Mouse (Mus musculus): Measurements from ENCODE around the gene Mst1.

Mst1 gene

DNA sequence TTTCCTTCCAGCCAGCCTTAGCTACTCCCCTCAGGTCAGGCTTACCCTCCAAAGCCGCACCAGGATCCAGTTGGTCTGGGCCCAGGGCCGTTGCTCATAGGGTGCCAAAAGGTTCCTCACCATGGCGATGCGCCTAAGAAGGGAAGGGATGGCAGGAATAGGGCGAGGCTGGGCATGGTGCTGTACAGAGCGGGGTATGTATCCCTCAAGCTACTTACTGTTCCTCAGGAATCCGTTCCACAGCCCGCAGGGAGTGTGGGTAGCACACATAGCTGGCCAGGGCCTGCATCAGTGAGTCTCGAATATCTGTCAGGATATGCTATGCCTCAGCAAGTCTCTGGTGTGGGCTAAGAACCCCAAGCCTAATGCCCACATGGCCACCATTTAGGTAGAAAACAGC is 21.9 kb upstream of the Mst1 start:
- DNase-seq = peak; percentile 90

DNA sequence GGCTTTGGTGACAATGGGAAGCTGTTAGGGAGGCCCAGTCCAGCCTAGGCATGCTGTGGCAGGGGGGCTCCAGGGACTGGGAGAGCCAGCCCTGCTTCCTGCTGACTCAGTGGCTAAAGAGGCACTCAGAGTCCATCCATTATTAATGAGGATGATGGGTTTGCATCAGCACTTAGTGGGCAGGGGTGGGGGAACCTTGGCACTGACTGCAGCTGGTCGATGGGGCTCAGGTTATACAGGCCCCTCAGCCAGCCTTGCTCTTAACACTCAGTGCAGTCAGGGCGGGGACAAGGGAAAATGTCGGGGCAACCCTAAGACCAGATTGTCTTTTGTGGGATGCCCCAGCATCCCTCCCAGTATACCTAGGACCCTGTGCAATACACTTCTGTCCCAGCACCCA is 18.1 kb upstream of the Mst1 start:
- DNase-seq = no peak

DNA sequence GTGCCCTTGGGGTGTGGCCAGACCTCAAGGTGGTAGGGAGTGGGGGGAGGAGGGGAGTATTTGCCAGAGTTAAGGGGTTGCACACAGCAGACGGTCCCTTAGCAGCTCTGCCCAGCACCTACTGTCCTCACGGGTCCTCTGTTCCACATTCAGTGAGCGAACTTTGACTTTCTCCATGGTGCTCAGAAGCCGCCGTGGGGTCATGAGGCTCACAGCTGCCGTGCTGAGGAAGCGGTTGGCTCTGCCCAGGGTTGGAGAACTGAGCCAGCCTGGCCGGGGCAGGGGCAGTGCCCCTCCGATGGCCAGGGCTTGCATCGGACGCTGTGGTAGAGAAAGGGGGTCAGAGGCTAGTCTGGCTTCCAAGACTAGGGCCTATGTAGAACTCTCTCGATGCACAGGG is 16.9 kb upstream of the Mst1 start:
- DNase-seq = no peak

- no peak for DNase-seq
These were observed 14.7 kb upstream of the Mst1 start for GRCm38 (mm10) chr9:108065491-108066011.

- no peak for DNase-seq
These were observed 13.0 kb upstream of the Mst1 start for GRCm38 (mm10) chr9:108067199-108067598.

GRCm38 (mm10) chr9:108067900-108068299 is 12.3 kb upstream of the Mst1 start:
- DNase-seq = peak; percentile 97

- DNase-seq = no peak
These were observed 11.2 kb upstream of the Mst1 start for GRCm38 (mm10) chr9:108069007-108069406.

DNA sequence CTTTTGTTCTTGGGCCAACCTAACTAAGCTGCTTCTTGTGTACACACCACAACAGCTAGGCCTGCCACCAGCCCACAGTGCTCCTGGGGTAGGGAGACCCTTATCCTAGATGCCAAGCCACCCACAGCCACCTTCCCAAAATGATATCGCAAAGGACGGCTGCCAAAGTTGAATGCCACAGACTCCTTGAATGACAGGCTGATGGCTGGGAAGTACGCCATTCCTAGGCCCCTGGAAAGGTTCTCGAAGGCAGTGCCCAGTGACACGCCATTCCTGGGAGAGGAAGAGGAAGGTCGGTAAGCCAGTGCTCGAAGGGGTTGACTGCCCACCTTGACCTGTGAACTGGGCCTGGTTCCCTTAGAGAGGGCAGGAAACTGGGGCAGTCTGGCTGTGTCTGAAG is 10.7 kb upstream of the Mst1 start:
- DNase-seq = no peak

- DNase-seq = no peak
These were observed 8.4 kb upstream of the Mst1 start for GRCm38 (mm10) chr9:108071801-108072200.

GRCm38 (mm10) chr9:108072481-108072924 is 7.7 kb upstream of the Mst1 start:
- DNase-seq = no peak

- no peak for DNase-seq
These were observed 6.9 kb upstream of the Mst1 start for GRCm38 (mm10) chr9:108073141-108073930.

- no peak for DNase-seq
These were observed 2.3 kb downstream of the Mst1 start for GRCm38 (mm10) chr9:108082549-108082948.

- DNase-seq = no peak
These were observed 2.8 kb downstream of the Mst1 start, which contains the start of gene Rnf123 for GRCm38 (mm10) chr9:108082988-108083431. Gene Rnf123 (minus strand): TSS chr9:108083346.

- DNase-seq = no peak
These were observed 3.3 kb downstream of the Mst1 start for GRCm38 (mm10) chr9:108083561-108083960.

- no peak for DNase-seq
These were observed 5.0 kb downstream of the Mst1 start for GRCm38 (mm10) chr9:108085261-108085660.

DNA sequence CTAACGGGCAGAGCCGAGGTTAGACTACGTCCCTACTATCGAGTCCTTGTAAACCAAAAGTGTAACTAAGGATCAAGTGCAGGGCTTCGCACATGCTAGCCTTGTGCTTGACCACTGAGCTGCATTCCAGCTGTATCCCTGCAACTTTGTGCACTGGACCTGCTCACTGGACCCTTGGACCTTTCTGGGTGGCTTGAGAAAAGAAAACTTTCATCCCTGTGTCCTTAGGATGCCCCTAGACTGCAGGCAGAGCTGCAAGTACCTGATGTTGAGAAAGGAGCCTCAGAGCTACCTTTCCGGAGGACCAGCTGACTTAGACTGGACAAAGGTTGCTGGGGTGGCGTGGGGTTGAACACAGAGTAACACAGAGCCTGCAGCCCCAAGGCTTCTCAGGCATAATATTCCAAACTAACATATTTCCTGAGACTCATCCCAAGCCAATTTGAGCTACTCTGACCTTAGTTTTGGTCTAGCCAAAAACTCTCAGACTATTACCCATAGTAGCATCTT is 10.4 kb downstream of the Mst1 start:
- no peak for DNase-seq

GRCm38 (mm10) chr9:108093586-108093985 is 13.3 kb downstream of the Mst1 start:
- no peak for DNase-seq

GRCm38 (mm10) chr9:108094184-108094941 is 14.1 kb downstream of the Mst1 start, which contains the start of gene Apeh:
Gene Apeh (minus strand): TSS chr9:108094606.
- DNase-seq = peak; percentile 99

- DNase-seq = peak; percentile 95
These were observed 14.8 kb downstream of the Mst1 start for GRCm38 (mm10) chr9:108094998-108095411.

GRCm38 (mm10) chr9:108095518-108095917 is 15.3 kb downstream of the Mst1 start:
- no peak for DNase-seq

- no peak for DNase-seq
These were observed 15.9 kb downstream of the Mst1 start for GRCm38 (mm10) chr9:108095949-108096712.

- DNase-seq = no peak
These were observed 19.4 kb downstream of the Mst1 start for GRCm38 (mm10) chr9:108099619-108100018.
